Mouse (Mus musculus) forebrain, embryonic 11.5 days (tissue): Measurements from ENCODE around the gene Lamtor2. TPM values are rescaled to one million over a fixed set of nuclear protein-coding genes. Genes with fewer than 3 reads are reported as not detected.
"Not testable (repeated sequence)": the region's sequence is repeated elsewhere in the genome, so short reads cannot be mapped to it uniquely, and the experiment has no call there.

Source experiments
- ATAC-seq: fragments of 200-750 bp; cut with Nextera tagmentation; replicated peaks from 2 replicates; pipeline ENCODE4 v1.8.0; 2017; ENCODE audit warnings: moderate TSS enrichment; ENCODE audit not compliant: low FRiP score
- DNase-seq: peaks from one replicate; pipeline ENCODE4 v3.0.0-alpha.2; 2017; ENCODE audit warnings: low spot score
- H3K27ac ChIP-seq: fragments of 300-500 bp; sonication (generic); 2 replicates; pipeline ENCODE4 v1.5.1; 2014; ENCODE audit warnings: low read depth, low read length
- H3K27me3 ChIP-seq: fragments of 300-500 bp; sonication (generic); 2 replicates; pipeline ENCODE4 v1.6.1; 2014; ENCODE audit warnings: mild to moderate bottlenecking, low read length, mixed read lengths; ENCODE audit not compliant: control insufficient read depth, insufficient read depth
- H3K36me3 ChIP-seq: fragments of 300-500 bp; sonication (generic); 2 replicates; pipeline ENCODE4 v1.6.1; 2014; ENCODE audit warnings: mild to moderate bottlenecking, low read length, moderate library complexity, mixed read lengths; ENCODE audit not compliant: control insufficient read depth, insufficient read depth
- H3K4me1 ChIP-seq: fragments of 300-500 bp; sonication (generic); replicated peaks from 2 replicates; pipeline ENCODE4 v1.6.1; 2014; ENCODE audit warnings: low read length, mixed read lengths; ENCODE audit not compliant: control insufficient read depth, insufficient read depth
- H3K4me2 ChIP-seq: fragments of 300-500 bp; sonication (generic); 2 replicates; pipeline ENCODE4 v1.6.1; 2014; ENCODE audit warnings: low read depth, mild to moderate bottlenecking, low read length, moderate library complexity, mixed read lengths; ENCODE audit not compliant: severe bottlenecking
- H3K4me3 ChIP-seq: fragments of 300-500 bp; sonication (generic); 2 replicates; pipeline ENCODE4 v1.5.1; 2014; ENCODE audit warnings: low read depth, low read length
- H3K9ac ChIP-seq: fragments of 300-500 bp; sonication (generic); 2 replicates; pipeline ENCODE4 v1.6.1; 2014; ENCODE audit warnings: low read length
- H3K9me3 ChIP-seq: fragments of 300-500 bp; sonication (generic); 2 replicates; pipeline ENCODE4 v1.6.1; 2016; ENCODE audit warnings: low read length, mixed read lengths; ENCODE audit not compliant: control insufficient read depth
- WGBS: fragments of 180-500 bp; shearing (Covaris S2); extraction: QIAGEN DNeasy Blood & Tissue Kit; methylation state at CpG from one replicate; pipeline ENCODE4 v1.1.7; 2014; 5-methylcytosine and 5-hydroxymethylcytosine counted together
- polyA plus RNA-seq: library from polyadenylated mRNA; unstranded; fragments of >200 nt; fragmentation: Nextera tagmentation; extraction: Ambion mirVana; gene quantifications from 2 replicates; pipeline ENCODE4 v1.2.1, GENCODE M21; 2014

Lamtor2 gene
- 89.3 and 96.0 TPM in 2 replicates for polyA plus RNA-seq

GRCm38 (mm10) chr3:88552676-88553524, at the start of gene Lamtor2:
Gene Lamtor2 (minus strand): TSS chr3:88553074.
- Histone ChIP-seq H3K27ac (peak within 1 kb of the TSS; percentile 93), H3K27me3 (no peaks in the 10 kb centered on the region), H3K4me1 (peaks cover 6% of the 10 kb centered on the region; the same call in 1 of the 2 replicates), H3K4me2 (peak within 1 kb of the TSS; percentile 83), H3K9me3 (no peaks in the 10 kb centered on the region), H3K36me3 (peaks cover 11% of the 10 kb centered on the region), H3K9ac (peak within 1 kb of the TSS; percentile 92), H3K4me3 (peak within 1 kb of the TSS; percentile 84)
- WGBS, result under 1% methylated on average over 48 of the region's 48 CpGs
- peak; percentile 91 for ATAC-seq
- DNase-seq, result peak; percentile 98

DNA sequence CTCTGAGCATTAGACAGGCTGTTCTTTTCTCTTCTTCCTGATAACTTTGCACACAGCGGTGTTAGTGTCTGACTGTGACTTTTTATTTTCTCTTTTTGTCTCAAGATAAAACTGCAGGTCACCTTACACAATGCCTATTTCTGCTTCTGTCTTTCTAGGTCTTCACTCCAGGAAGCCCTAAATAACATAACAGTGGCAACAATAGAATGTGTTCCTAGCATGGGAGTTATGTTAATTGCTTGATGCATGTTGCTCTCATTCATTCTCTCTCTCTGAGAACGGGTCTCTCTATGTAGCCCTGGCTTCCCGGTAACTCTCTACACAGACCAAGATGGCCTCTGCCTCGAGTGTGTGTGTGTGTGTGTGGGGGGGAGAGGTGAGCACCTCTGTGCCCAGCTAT, 49.6 kb upstream of the Lamtor2 start:
- DNase-seq (no peak), ATAC-seq (no peak)
- no peaks in the 10 kb centered on the region for H3K9me3 ChIP-seq
- no peak overlapping the region for H3K27ac ChIP-seq
- no peaks in the 10 kb centered on the region for H3K36me3 ChIP-seq
- H3K4me2 ChIP-seq, result no peak overlapping the region
- H3K4me3 ChIP-seq, result no peak overlapping the region
- 73% methylated on average over 4 of the region's 4 CpGs for WGBS
- no peaks in the 10 kb centered on the region for H3K27me3 ChIP-seq
- no peaks in the 10 kb centered on the region for H3K4me1 ChIP-seq
- no peak overlapping the region for H3K9ac ChIP-seq

GRCm38 (mm10) chr3:88596547-88596946, 43.7 kb upstream of the Lamtor2 start:
- WGBS, result 76% methylated on average over 4 of the region's 4 CpGs
- H3K27me3 ChIP-seq, DNase-seq, H3K9ac ChIP-seq, ATAC-seq, H3K4me3 ChIP-seq, H3K9me3 ChIP-seq, H3K4me1 ChIP-seq, H3K27ac ChIP-seq, H3K36me3 ChIP-seq, H3K4me2 ChIP-seq: not testable (repeated sequence)

DNA sequence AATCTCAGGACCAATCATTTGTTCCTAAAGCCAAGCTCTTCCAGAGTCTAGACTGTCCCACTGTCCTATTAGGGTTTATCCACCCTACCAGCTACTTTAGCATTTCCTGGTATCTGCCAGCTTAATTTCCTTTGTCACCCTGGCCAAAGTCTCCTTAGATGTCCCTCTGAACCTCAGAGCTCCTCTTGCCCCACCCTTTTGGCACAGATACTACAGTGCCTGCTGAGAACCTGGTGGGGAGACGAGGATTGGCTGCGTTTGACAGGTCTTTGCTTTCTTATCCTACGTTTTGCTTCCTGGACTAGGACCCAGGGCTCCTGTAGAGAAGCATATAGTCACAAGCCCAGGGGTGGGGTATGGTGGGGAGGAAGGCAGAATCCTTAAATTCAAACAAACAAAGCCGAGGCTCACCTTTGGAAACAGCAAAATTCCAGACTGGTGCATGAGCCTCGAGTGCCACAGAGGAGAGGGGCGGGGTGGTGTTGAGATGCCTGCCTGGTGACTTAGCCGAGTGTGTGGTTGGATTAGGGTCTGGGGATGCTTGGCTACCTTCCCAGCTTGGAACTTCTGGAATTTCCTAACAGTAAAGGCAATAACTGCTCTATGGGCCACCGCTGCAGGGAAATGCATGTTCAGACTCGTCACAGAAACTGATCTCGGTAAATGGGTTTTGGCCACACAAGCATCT, 41.2 kb upstream of the Lamtor2 start:
- DNase-seq (no peak), ATAC-seq (no peak)
- no peaks in the 10 kb centered on the region for H3K27me3 ChIP-seq
- H3K4me1 ChIP-seq, result no peaks in the 10 kb centered on the region
- H3K27ac ChIP-seq, result no peak overlapping the region
- H3K4me2 ChIP-seq, result no peak overlapping the region
- no peaks in the 10 kb centered on the region for H3K9me3 ChIP-seq
- no peak overlapping the region for H3K9ac ChIP-seq
- WGBS, result 74% methylated on average over 10 of the region's 10 CpGs
- no peaks in the 10 kb centered on the region for H3K36me3 ChIP-seq
- H3K4me3 ChIP-seq, result no peak overlapping the region

DNA sequence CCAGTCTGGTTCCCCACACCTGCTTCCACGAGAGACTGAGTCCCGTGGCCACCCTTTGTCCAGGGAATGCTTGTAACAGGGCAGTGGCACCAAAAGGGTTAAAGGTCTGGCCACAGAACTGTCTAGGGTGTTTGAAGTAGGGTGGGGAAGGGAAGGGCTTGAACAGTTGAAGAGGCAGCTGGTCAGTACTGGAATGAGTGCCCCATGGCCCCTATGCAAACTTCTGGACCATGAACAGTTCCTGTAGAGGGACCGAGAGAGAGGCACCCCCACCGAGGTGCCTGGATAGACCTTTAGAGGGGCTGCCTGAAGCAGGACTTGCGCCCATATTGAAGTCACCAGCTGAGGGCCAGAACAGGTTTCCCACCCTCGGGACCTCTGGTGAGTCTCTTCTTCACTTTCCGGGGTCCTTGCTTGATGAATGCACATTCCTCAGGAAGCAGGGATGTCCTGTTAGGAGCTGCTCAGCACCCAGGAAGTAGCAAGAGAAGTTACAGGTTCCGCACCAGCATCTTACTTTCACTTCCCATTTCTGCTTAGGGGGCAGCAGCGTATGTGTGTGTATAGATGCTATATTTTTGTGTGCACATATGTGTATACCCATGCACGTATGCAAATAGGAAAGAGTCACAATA, 40.2 kb upstream of the Lamtor2 start:
- H3K4me1 ChIP-seq, result no peaks in the 10 kb centered on the region
- 76% methylated on average over 10 of the region's 10 CpGs for WGBS
- H3K36me3 ChIP-seq, result peaks cover 2% of the 10 kb centered on the region; the same call in 1 of the 2 replicates

GRCm38 (mm10) chr3:88591950-88592731, 39.3 kb upstream of the Lamtor2 start:
- H3K9ac ChIP-seq, result no peak overlapping the region
- H3K4me2 ChIP-seq, result no peak overlapping the region
- WGBS, result 35% methylated on average over 9 of the region's 9 CpGs
- no peaks in the 10 kb centered on the region for H3K4me1 ChIP-seq
- no peaks in the 10 kb centered on the region for H3K9me3 ChIP-seq
- peaks cover 6% of the 10 kb centered on the region; the same call in 1 of the 2 replicates for H3K36me3 ChIP-seq
- peak; percentile 57 for DNase-seq
- no peak overlapping the region for H3K27ac ChIP-seq
- H3K27me3 ChIP-seq, result no peaks in the 10 kb centered on the region
- no peak overlapping the region for H3K4me3 ChIP-seq
- ATAC-seq, result no peak

More for the DNA sequence above, 40.2 kb upstream of the Lamtor2 start:
- no peaks in the 10 kb centered on the region for H3K9me3 ChIP-seq
- H3K27ac ChIP-seq, result no peak overlapping the region
- no peaks in the 10 kb centered on the region for H3K27me3 ChIP-seq
- no peak overlapping the region for H3K9ac ChIP-seq
- H3K4me2 ChIP-seq, result no peak overlapping the region
- ATAC-seq (no peak), DNase-seq (no peak)
- no peak overlapping the region for H3K4me3 ChIP-seq

GRCm38 (mm10) chr3:88591044-88591443, 38.2 kb upstream of the Lamtor2 start:
- Histone ChIP-seq H3K9me3 (no peaks in the 10 kb centered on the region), H3K27ac (no peak overlapping the region), H3K27me3 (no peaks in the 10 kb centered on the region), H3K4me1 (no peaks in the 10 kb centered on the region), H3K4me3 (no peak overlapping the region), H3K9ac (no peak overlapping the region), H3K36me3 (peaks cover 6% of the 10 kb centered on the region; the same call in 1 of the 2 replicates), H3K4me2 (no peak overlapping the region)
- no peak for ATAC-seq
- no peak for DNase-seq
- WGBS, result 52% methylated on average over 3 of the region's 3 CpGs

DNA sequence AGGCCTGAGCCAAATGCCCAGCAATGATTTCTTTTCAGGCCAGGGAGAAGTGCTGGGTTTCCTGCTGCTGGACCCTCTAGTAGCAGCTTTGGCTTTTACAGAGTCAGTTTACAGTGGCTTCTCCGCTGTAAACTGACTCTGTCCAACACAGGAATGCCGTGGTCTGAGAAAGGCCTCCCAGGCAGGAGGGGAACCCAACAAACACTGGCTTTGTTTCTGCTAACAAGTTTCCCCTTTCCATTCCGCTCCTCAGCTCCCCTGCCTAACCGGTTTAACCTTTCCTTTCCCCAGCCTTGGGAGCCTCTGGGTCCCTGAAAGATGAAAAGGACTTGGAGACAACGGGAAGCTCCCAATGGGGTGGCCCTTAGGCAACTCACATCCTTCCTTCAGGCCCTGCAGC, 37.4 kb upstream of the Lamtor2 start:
- WGBS, result 30% methylated on average over 5 of the region's 5 CpGs
- H3K4me1 ChIP-seq, result no peaks in the 10 kb centered on the region
- DNase-seq (no peak), ATAC-seq (no peak)
- 0 out of 2 replicates have a peak overlapping the region, but pooled peaks have one; percentile 3 for H3K9ac ChIP-seq
- no peak overlapping the region for H3K4me2 ChIP-seq
- H3K4me3 ChIP-seq, result no peak overlapping the region
- no peak overlapping the region for H3K27ac ChIP-seq
- H3K9me3 ChIP-seq, result no peaks in the 10 kb centered on the region
- no peaks in the 10 kb centered on the region for H3K27me3 ChIP-seq
- H3K36me3 ChIP-seq, result peaks cover 6% of the 10 kb centered on the region; the same call in 1 of the 2 replicates
